Mouse (Mus musculus) embryonic facial prominence, embryonic 11.5 days (tissue): ENCODE results near the gene Eng. TPM values are rescaled to one million over a fixed set of nuclear protein-coding genes. Genes with fewer than 3 reads are reported as not detected.
A peak's percentile ranks its signal among the peaks of the same experiment; 100 is the strongest.

ENCODE experiments used
- ATAC-seq: fragments of 200-750 bp; cut with Nextera tagmentation; replicated peaks from 2 replicates; pipeline ENCODE4 v1.8.0; 2017; ENCODE audit warnings: low read depth; ENCODE audit not compliant: insufficient number of reproducible peaks, low FRiP score, low TSS enrichment
- DNase-seq: peaks from one replicate; pipeline ENCODE4 v3.0.0-alpha.2; 2015; ENCODE audit warnings: low spot score
- H3K27ac ChIP-seq: fragments of 300-500 bp; sonication (generic); replicated peaks from 2 replicates; pipeline ENCODE4 v1.5.1; 2014; ENCODE audit warnings: mild to moderate bottlenecking, low read depth, low read length, control low read depth
- H3K27me3 ChIP-seq: fragments of 300-500 bp; sonication (generic); 2 replicates; pipeline ENCODE4 v1.6.1; 2014; ENCODE audit warnings: mild to moderate bottlenecking, low read length, moderate library complexity, mixed read lengths; ENCODE audit not compliant: control insufficient read depth, insufficient read depth
- H3K36me3 ChIP-seq: fragments of 300-500 bp; sonication (generic); replicated peaks from 2 replicates; pipeline ENCODE4 v1.6.1; 2014; ENCODE audit warnings: low read depth, mild to moderate bottlenecking, low read length, moderate library complexity, mixed read lengths; ENCODE audit not compliant: control insufficient read depth, insufficient read depth
- H3K4me1 ChIP-seq: fragments of 300-500 bp; sonication (generic); 2 replicates; pipeline ENCODE4 v1.6.1; 2014; ENCODE audit warnings: low read length, mixed read lengths; ENCODE audit not compliant: control insufficient read depth, insufficient read depth
- H3K4me2 ChIP-seq: fragments of 300-500 bp; sonication (generic); 2 replicates; pipeline ENCODE4 v1.6.1; 2014; ENCODE audit warnings: low read depth, mild to moderate bottlenecking, control low read depth, low read length, moderate library complexity
- H3K4me3 ChIP-seq: fragments of 300-500 bp; sonication (generic); 2 replicates; pipeline ENCODE4 v1.5.1; 2014; ENCODE audit warnings: low read depth, low read length, control low read depth
- H3K9ac ChIP-seq: fragments of 300-500 bp; sonication (generic); replicated peaks from 2 replicates; pipeline ENCODE4 v1.6.1; 2014; ENCODE audit warnings: mild to moderate bottlenecking, control low read depth, low read length
- H3K9me3 ChIP-seq: fragments of 300-500 bp; sonication (generic); replicated peaks from 2 replicates; pipeline ENCODE4 v1.6.1; 2016; ENCODE audit warnings: mild to moderate bottlenecking, low read length, inconsistent platforms, mixed read lengths; ENCODE audit not compliant: control insufficient read depth
- WGBS: fragments of 180-500 bp; shearing (Covaris S2); extraction: QIAGEN DNeasy Blood & Tissue Kit; methylation state at CpG from one replicate; pipeline ENCODE4 v1.1.7; 2014; 5-methylcytosine and 5-hydroxymethylcytosine counted together
- polyA plus RNA-seq: library from polyadenylated mRNA; unstranded; fragments of >200 nt; fragmentation: Nextera tagmentation; extraction: Ambion mirVana; gene quantifications from 2 replicates; pipeline ENCODE4 v1.2.1, GENCODE M21; 2014

Gene Eng
- polyA plus RNA-seq, 1 experiment from 2014 or later = 19.2 TPM

- no peak overlapping the region for H3K9ac ChIP-seq
- WGBS = 57% methylated on average over 14 of the region's 14 CpGs
- H3K4me1 ChIP-seq = peaks cover 3% of the 10 kb centered on the region
- H3K36me3 ChIP-seq = no peaks in the 10 kb centered on the region
- no peak overlapping the region for H3K4me2 ChIP-seq
- peak overlapping the region; percentile 66 for H3K27ac ChIP-seq
- ATAC-seq = no peak
- DNase-seq = no peak
- H3K27me3 ChIP-seq = no peaks in the 10 kb centered on the region
- no peaks in the 10 kb centered on the region for H3K9me3 ChIP-seq
- no peak overlapping the region for H3K4me3 ChIP-seq
Measured at GRCm38 (mm10) chr2:32654743-32655393, 8.5 kb downstream of the Eng start.

GRCm38 (mm10) chr2:32655394-32655744, 9.0 kb downstream of the Eng start:
- Histone ChIP-seq H3K4me2 (no peak overlapping the region), H3K27me3 (no peaks in the 10 kb centered on the region), H3K4me1 (peaks cover 3% of the 10 kb centered on the region), H3K9me3 (no peaks in the 10 kb centered on the region), H3K9ac (no peak overlapping the region), H3K27ac (peak overlapping the region; percentile 66), H3K4me3 (no peak overlapping the region), H3K36me3 (no peaks in the 10 kb centered on the region)
- 80% methylated on average over 3 of the region's 3 CpGs for WGBS
- DNase-seq (no peak), ATAC-seq (no peak)

- DNase-seq = peak; percentile 78
- no peaks in the 10 kb centered on the region for H3K36me3 ChIP-seq
Measured at GRCm38 (mm10) chr2:32655826-32656225, 9.4 kb downstream of the Eng start.

GRCm38 (mm10) chr2:32658873-32659272, 12.5 kb downstream of the Eng start:
- DNase-seq = no peak
- Histone ChIP-seq H3K4me2 (no peak overlapping the region), H3K27me3 (no peaks in the 10 kb centered on the region), H3K4me1 (peaks cover 3% of the 10 kb centered on the region), H3K27ac (no peak overlapping the region), H3K36me3 (no peaks in the 10 kb centered on the region), H3K9ac (no peak overlapping the region), H3K9me3 (no peaks in the 10 kb centered on the region), H3K4me3 (no peak overlapping the region)
- 84% methylated on average over 2 of the region's 2 CpGs for WGBS
- no peak for ATAC-seq

More at GRCm38 (mm10) chr2:32655826-32656225, 9.4 kb downstream of the Eng start:
- peaks cover 3% of the 10 kb centered on the region for H3K4me1 ChIP-seq
- no peak overlapping the region for H3K4me2 ChIP-seq
- no peaks in the 10 kb centered on the region for H3K27me3 ChIP-seq
- H3K9ac ChIP-seq = no peak overlapping the region
- H3K4me3 ChIP-seq = no peak overlapping the region
- H3K27ac ChIP-seq = peak overlapping the region; percentile 66
- 22% methylated on average over 12 of the region's 12 CpGs for WGBS
- H3K9me3 ChIP-seq = no peaks in the 10 kb centered on the region
- peak; percentile 67 for ATAC-seq

GRCm38 (mm10) chr2:32661509-32662107, 15.2 kb downstream of the Eng start:
- 0 out of 2 replicates have a peak overlapping the region, but pooled peaks have one; percentile 20 for H3K27ac ChIP-seq
- DNase-seq (no peak), ATAC-seq (no peak)
- H3K36me3 ChIP-seq = no peaks in the 10 kb centered on the region
- H3K9ac ChIP-seq = no peak overlapping the region
- no peaks in the 10 kb centered on the region for H3K9me3 ChIP-seq
- WGBS = 37% methylated on average over 7 of the region's 7 CpGs
- H3K4me2 ChIP-seq = no peak overlapping the region
- no peaks in the 10 kb centered on the region for H3K27me3 ChIP-seq
- no peaks in the 10 kb centered on the region for H3K4me1 ChIP-seq
- no peak overlapping the region for H3K4me3 ChIP-seq

GRCm38 (mm10) chr2:32662291-32662690, 15.9 kb downstream of the Eng start:
- no peak overlapping the region for H3K4me3 ChIP-seq
- no peaks in the 10 kb centered on the region for H3K27me3 ChIP-seq
- no peak overlapping the region for H3K4me2 ChIP-seq
- no peak for DNase-seq
- no peak for ATAC-seq
- H3K27ac ChIP-seq = 0 out of 2 replicates have a peak overlapping the region, but pooled peaks have one; percentile 20
- no peaks in the 10 kb centered on the region for H3K36me3 ChIP-seq
- H3K4me1 ChIP-seq = no peaks in the 10 kb centered on the region
- 63% methylated on average over 5 of the region's 5 CpGs for WGBS
- H3K9me3 ChIP-seq = no peaks in the 10 kb centered on the region
- H3K9ac ChIP-seq = no peak overlapping the region

- WGBS = 73% methylated on average over 8 of the region's 8 CpGs
- Histone ChIP-seq H3K27me3 (no peaks in the 10 kb centered on the region), H3K4me2 (no peak overlapping the region), H3K4me3 (no peak overlapping the region), H3K27ac (no peak overlapping the region), H3K9me3 (no peaks in the 10 kb centered on the region), H3K9ac (no peak overlapping the region), H3K36me3 (no peaks in the 10 kb centered on the region), H3K4me1 (no peaks in the 10 kb centered on the region)
- DNase-seq (no peak), ATAC-seq (no peak)
Measured at GRCm38 (mm10) chr2:32665345-32665744, 18.9 kb downstream of the Eng start.

GRCm38 (mm10) chr2:32665853-32666252, 19.5 kb downstream of the Eng start:
- 84% methylated on average over 6 of the region's 6 CpGs for WGBS
- H3K27me3 ChIP-seq = no peaks in the 10 kb centered on the region
- no peak overlapping the region for H3K4me3 ChIP-seq
- H3K4me1 ChIP-seq = no peaks in the 10 kb centered on the region
- no peak overlapping the region for H3K27ac ChIP-seq
- no peaks in the 10 kb centered on the region for H3K9me3 ChIP-seq
- no peak for ATAC-seq
- no peak for DNase-seq
- no peaks in the 10 kb centered on the region for H3K36me3 ChIP-seq
- H3K4me2 ChIP-seq = no peak overlapping the region
- no peak overlapping the region for H3K9ac ChIP-seq
